Mouse (Mus musculus) neural tube, embryonic 11.5 days (tissue): Measurements from ENCODE around the gene Atp6v0a4. TPM values are rescaled to one million over a fixed set of nuclear protein-coding genes. Genes with fewer than 3 reads are reported as not detected.

Experiments
- ATAC-seq: fragments of 200-750 bp; cut with Nextera tagmentation; 2 replicates; pipeline ENCODE4 v1.8.0; 2017; ENCODE audit warnings: moderate number of reproducible peaks, mild to moderate bottlenecking, moderate TSS enrichment, moderate library complexity; ENCODE audit not compliant: insufficient read depth, low FRiP score, low TSS enrichment
- DNase-seq: peaks from one replicate; pipeline ENCODE4 v3.0.0-alpha.2; 2015; ENCODE audit warnings: low spot score
- H3K27ac ChIP-seq: fragments of 300-500 bp; sonication (generic); 2 replicates; pipeline ENCODE4 v1.5.1; 2014; ENCODE audit warnings: low read depth, mild to moderate bottlenecking, low read length
- H3K27me3 ChIP-seq: fragments of 300-500 bp; sonication (generic); 2 replicates; pipeline ENCODE4 v1.6.1; 2014; ENCODE audit warnings: mild to moderate bottlenecking, low read length, mixed read lengths; ENCODE audit not compliant: control insufficient read depth, insufficient read depth
- H3K36me3 ChIP-seq: fragments of 300-500 bp; sonication (generic); 2 replicates; pipeline ENCODE4 v1.6.1; 2014; ENCODE audit warnings: mild to moderate bottlenecking, low read length, moderate library complexity, mixed read lengths; ENCODE audit not compliant: control insufficient read depth, insufficient read depth
- H3K4me1 ChIP-seq: fragments of 300-500 bp; sonication (generic); 2 replicates; pipeline ENCODE4 v1.6.1; 2014; ENCODE audit warnings: low read length, mixed read lengths; ENCODE audit not compliant: control insufficient read depth, insufficient read depth
- H3K4me2 ChIP-seq: fragments of 300-500 bp; sonication (generic); 2 replicates; pipeline ENCODE4 v1.6.1; 2014; ENCODE audit warnings: low read depth, mild to moderate bottlenecking, moderate library complexity
- H3K4me3 ChIP-seq: fragments of 300-500 bp; sonication (generic); 2 replicates; pipeline ENCODE4 v1.5.1; 2014; ENCODE audit warnings: low read depth, low read length
- H3K9ac ChIP-seq: fragments of 300-500 bp; sonication (generic); 2 replicates; pipeline ENCODE4 v1.6.1; 2014; ENCODE audit warnings: mild to moderate bottlenecking, low read length
- H3K9me3 ChIP-seq: fragments of 300-500 bp; sonication (generic); 2 replicates; pipeline ENCODE4 v1.6.1; 2016; ENCODE audit warnings: low read length; ENCODE audit not compliant: control insufficient read depth
- whole genome bisulfite sequencing: fragments of 180-500 bp; shearing (Covaris S2); extraction: QIAGEN DNeasy Blood & Tissue Kit; methylation state at CpG from one replicate; pipeline ENCODE4 v1.1.7; 2014; 5-methylcytosine and 5-hydroxymethylcytosine counted together
- polyA plus RNA-seq: library from polyadenylated mRNA; unstranded; fragments of >200 nt; fragmentation: Nextera tagmentation; extraction: Ambion mirVana; gene quantifications from 2 replicates; pipeline ENCODE4 v1.2.1, GENCODE M21; 2014

The Atp6v0a4 gene
- polyA plus RNA-seq, 1 experiment from 2014 or later, result not detected

DNA sequence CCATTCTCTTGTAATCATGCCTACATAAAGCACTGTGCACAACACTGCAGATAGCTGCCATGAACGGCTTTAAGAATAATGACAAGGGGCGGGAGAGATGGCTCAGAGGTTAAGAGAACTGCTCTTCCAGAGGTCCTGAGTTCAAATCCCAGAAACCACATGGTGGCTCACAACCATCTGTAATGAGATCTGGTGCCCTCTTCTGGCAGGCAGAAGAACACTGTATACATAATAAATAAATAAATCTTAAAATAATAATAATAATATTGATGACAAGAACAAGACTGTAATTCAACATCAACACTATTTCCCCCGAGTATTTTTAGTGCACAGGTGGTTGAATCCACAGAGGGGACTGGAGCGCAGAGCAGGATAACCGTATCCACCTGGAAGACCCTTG is 31.8 kb upstream of the Atp6v0a4 start:
- Histone ChIP-seq H3K36me3 (peaks cover 3% of the 10 kb centered on the region; the same call in 1 of the 2 replicates), H3K27me3 (no peaks in the 10 kb centered on the region), H3K4me3 (no peak overlapping the region), H3K4me1 (0 out of 2 replicates have a peak, but pooled peaks cover 8% of the 10 kb centered on the region), H3K4me2 (no peak overlapping the region), H3K9ac (no peak overlapping the region), H3K9me3 (no peaks in the 10 kb centered on the region), H3K27ac (no peak overlapping the region)
- 90% methylated on average over 5 of the region's 5 CpGs for WGBS
- ATAC-seq (no peak), DNase-seq (no peak)

DNA sequence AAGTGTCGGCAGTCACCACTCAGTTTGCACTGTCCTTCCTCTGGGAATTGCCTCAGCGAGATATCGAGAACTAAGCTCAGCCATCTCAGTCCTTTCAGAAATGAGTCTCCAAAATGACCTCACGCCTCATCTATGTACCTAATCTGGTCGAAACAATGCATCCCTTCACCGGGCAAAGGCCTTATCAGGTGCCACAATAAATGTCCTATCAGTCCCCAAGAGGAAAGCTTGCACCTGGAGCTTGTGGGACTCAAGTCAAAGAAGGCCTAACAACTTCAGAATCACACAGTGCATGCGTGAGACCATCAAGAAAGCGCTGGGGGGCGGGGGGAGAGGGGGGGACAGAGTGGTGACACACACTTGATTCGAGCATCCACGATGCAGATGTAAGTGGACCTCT is 27.9 kb upstream of the Atp6v0a4 start:
- H3K4me3 ChIP-seq, result no peak overlapping the region
- ATAC-seq (no peak), DNase-seq (no peak)
- H3K27ac ChIP-seq, result no peak overlapping the region
- H3K27me3 ChIP-seq, result no peaks in the 10 kb centered on the region
- 93% methylated on average over 11 of the region's 11 CpGs for WGBS
- H3K9ac ChIP-seq, result no peak overlapping the region
- no peak overlapping the region for H3K4me2 ChIP-seq
- peaks cover 5% of the 10 kb centered on the region for H3K36me3 ChIP-seq
- H3K9me3 ChIP-seq, result no peaks in the 10 kb centered on the region
- H3K4me1 ChIP-seq, result no peaks in the 10 kb centered on the region

DNA sequence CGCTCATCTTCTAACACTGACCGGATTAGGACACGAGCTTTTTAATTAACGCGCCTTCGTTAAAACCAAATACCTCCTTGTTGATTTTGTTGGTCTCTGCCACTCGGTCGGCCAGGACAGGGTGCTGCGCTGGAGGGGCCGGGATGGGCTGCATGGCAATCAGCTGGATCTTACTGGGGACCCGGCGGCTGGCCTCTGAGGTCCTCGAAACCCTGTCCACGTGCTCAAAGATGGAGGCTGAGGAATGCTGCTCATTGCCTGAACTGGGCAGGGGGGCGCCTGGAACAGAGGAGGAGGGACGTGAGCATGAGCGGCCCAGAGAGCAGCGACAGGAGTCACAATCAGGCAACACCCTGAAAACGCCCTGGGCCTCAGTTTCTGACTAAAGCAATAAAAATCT is 25.1 kb upstream of the Atp6v0a4 start:
- Histone ChIP-seq H3K36me3 (peaks cover 7% of the 10 kb centered on the region), H3K9me3 (no peaks in the 10 kb centered on the region), H3K4me1 (no peaks in the 10 kb centered on the region), H3K27me3 (no peaks in the 10 kb centered on the region), H3K27ac (no peak overlapping the region), H3K4me2 (no peak overlapping the region), H3K4me3 (no peak overlapping the region), H3K9ac (no peak overlapping the region)
- 92% methylated on average over 19 of the region's 19 CpGs for WGBS
- no peak for ATAC-seq
- no peak for DNase-seq

DNA sequence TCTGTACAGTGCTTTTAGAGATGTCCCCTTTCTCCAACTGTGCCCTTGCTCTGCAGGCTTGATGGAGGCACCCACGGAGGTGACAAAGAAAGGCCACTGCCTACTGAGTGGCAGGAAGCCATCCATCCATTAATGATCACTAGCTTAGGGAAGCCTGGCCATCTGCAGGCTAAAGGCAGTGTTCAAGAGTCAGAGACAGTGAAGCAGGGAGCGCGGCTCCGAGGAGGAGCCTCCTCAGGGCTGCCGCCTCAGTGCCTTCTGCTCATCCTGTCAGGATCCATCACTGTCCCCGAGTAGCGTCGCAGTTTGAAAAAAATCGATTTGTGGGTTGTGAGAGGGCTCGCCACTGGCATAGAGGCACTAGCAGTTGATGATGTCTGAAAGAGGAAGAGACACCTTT is 24.2 kb upstream of the Atp6v0a4 start:
- no peak for ATAC-seq
- no peak for DNase-seq
- H3K36me3 ChIP-seq, result peaks cover 7% of the 10 kb centered on the region
- H3K27me3 ChIP-seq, result no peaks in the 10 kb centered on the region
- WGBS, result 88% methylated on average over 10 of the region's 10 CpGs
- no peaks in the 10 kb centered on the region for H3K4me1 ChIP-seq
- H3K9me3 ChIP-seq, result no peaks in the 10 kb centered on the region
- no peak overlapping the region for H3K9ac ChIP-seq
- no peak overlapping the region for H3K27ac ChIP-seq
- H3K4me2 ChIP-seq, result no peak overlapping the region
- H3K4me3 ChIP-seq, result no peak overlapping the region

DNA sequence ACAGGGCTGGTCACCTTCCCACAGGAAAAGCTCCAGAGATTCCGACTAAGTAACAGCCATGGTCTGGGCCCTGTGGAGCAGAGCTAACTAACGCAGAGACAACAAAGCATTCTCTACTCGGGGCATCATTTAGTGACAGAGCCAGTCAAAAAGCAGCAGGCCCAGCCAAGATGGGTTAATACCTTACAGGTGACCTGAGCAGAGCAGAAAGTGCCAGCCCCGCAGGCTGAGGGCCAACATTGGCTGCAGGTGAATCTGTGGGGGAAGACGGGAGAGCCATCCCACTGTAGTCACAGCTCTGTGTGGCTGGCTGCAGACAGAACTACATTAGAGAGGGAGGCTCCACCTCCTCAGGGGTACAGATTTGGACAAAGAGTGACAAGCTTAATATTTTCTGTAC is 22.9 kb upstream of the Atp6v0a4 start:
- Histone ChIP-seq H3K4me1 (no peaks in the 10 kb centered on the region), H3K36me3 (peaks cover 10% of the 10 kb centered on the region), H3K9me3 (no peaks in the 10 kb centered on the region), H3K4me3 (no peak overlapping the region), H3K27ac (no peak overlapping the region), H3K4me2 (no peak overlapping the region), H3K9ac (no peak overlapping the region), H3K27me3 (no peaks in the 10 kb centered on the region)
- ATAC-seq, result no peak
- WGBS, result 89% methylated on average over 5 of the region's 5 CpGs
- no peak for DNase-seq

DNA sequence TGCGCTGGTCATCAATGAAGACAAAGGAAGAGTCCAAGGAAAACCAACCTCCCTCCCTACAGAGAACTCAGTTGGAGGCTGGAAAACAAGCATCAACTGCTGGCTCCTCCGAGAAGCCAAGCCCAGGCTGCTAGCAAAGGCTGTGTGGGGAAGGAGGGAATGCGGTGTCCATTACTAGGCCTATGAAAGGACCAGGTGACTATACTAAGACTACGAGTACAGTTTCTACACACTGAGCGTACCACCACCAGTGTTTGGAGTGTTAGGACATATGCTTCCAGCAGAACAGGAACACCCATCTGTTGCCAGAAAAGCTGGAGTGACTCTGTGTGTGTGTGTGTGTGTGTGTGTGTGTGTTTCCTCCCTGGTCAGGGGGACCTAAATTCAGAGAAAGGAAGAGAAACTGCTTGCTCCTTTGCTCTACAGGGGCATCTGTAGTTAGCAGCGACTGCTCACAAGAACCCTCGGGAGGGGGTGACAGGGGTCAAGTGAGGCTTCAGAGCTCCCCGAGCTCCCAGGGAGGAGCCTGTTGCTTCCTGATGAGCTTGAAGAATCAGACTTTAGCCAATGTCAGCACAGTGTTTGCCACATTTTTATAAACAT is 21.2 kb upstream of the Atp6v0a4 start:
- H3K9ac ChIP-seq, result no peak overlapping the region
- H3K4me2 ChIP-seq, result no peak overlapping the region
- H3K27ac ChIP-seq, result no peak overlapping the region
- DNase-seq, result no peak
- no peaks in the 10 kb centered on the region for H3K9me3 ChIP-seq
- no peak overlapping the region for H3K4me3 ChIP-seq
- peaks cover 12% of the 10 kb centered on the region for H3K36me3 ChIP-seq
- ATAC-seq, result no peak
- 65% methylated on average over 8 of the region's 8 CpGs for WGBS
- H3K27me3 ChIP-seq, result no peaks in the 10 kb centered on the region
- H3K4me1 ChIP-seq, result no peaks in the 10 kb centered on the region

DNA sequence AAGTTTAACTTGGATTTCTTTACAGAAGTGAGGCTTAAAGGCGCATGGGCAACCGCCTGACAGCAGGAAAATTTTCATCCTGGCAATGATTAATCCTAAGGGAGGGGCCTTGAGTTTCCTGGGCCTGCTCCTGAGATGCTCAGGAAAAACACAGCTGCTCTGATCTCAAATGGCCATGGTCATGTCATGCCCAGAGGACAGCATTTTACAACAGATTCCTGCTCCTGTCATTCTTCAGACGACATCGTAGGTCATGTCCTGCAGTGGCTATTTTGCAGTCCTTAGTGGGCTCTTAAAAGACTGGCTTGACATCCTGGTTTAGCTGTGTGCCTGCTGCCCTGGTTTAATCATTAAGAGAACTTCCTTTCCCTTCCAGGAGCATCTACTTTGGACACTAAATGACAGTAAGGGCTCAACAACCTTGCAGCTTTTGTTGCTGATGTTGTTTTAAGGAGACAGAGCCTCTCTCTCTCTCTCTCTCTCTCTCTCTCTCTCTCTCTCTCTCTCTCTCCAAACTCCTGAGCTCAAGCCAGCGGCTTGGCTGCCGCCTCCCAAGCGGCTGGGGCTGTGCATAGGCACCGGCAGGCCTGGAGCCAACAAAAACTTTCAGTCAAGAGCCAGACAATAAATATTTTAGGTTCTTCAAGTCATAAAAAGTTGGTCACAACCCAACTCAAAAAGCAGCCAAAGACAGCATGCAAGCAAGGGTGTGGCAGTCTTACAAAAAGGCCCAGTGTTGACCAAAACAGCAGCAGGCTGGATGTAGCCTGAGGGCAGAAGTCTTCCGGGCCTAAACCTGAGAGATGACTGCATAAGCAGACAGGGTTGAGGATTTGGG is 20.0 kb upstream of the Atp6v0a4 start:
- Histone ChIP-seq H3K27ac (no peak overlapping the region), H3K4me1 (no peaks in the 10 kb centered on the region), H3K9me3 (no peaks in the 10 kb centered on the region), H3K27me3 (no peaks in the 10 kb centered on the region), H3K4me2 (no peak overlapping the region), H3K4me3 (no peak overlapping the region), H3K36me3 (peaks cover 12% of the 10 kb centered on the region), H3K9ac (no peak overlapping the region)
- ATAC-seq (no peak), DNase-seq (no peak)
- WGBS, result 60% methylated on average over 9 of the region's 9 CpGs

DNA sequence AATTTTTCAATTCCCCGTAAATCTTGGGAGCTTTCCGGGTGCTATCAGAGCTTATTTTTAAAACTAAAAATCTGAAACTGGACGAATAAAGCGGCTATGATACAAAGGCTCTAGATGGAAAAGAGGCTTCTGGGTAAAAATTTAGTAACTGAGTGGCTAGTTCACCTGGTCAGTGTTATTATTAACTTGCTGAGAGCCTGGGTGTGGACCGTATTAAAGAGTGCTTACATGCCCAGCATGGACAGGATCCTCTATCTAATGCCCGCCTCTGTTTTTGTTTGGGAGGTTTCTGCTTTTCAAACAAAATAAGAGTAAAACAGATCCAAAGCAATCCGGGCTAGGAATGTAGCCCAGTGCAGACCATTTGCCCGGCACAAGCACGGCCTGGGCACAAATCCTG is 16.0 kb upstream of the Atp6v0a4 start:
- no peaks in the 10 kb centered on the region for H3K9me3 ChIP-seq
- no peak overlapping the region for H3K27ac ChIP-seq
- no peaks in the 10 kb centered on the region for H3K27me3 ChIP-seq
- no peak overlapping the region for H3K4me2 ChIP-seq
- 91% methylated on average over 9 of the region's 9 CpGs for WGBS
- DNase-seq (no peak), ATAC-seq (no peak)
- H3K4me1 ChIP-seq, result no peaks in the 10 kb centered on the region
- peaks cover 9% of the 10 kb centered on the region for H3K36me3 ChIP-seq
- H3K9ac ChIP-seq, result no peak overlapping the region
- H3K4me3 ChIP-seq, result no peak overlapping the region

DNA sequence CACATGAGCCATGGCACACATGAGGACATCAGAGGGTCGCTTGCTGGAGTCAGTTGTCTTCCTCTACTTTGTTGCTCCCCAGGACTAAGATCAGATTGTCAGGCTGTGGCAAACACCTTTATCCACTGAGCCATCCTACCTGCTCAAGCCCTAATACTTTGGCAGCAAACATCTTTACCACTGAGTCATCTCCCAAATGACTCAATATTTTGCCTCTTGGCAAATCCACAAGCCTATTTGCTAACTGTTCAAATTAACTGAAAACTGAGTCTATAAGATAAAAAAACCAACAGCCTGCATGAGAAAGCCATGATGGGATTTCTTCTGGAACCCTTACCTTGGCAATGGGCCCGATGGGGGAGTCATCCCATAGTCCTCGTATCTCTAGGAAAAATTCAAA is 14.7 kb upstream of the Atp6v0a4 start:
- peaks cover 11% of the 10 kb centered on the region for H3K36me3 ChIP-seq
- no peak for DNase-seq
- ATAC-seq, result no peak
- WGBS, result 91% methylated on average over 3 of the region's 3 CpGs
- no peaks in the 10 kb centered on the region for H3K9me3 ChIP-seq
- H3K9ac ChIP-seq, result no peak overlapping the region
- H3K4me2 ChIP-seq, result no peak overlapping the region
- no peak overlapping the region for H3K4me3 ChIP-seq
- H3K4me1 ChIP-seq, result no peaks in the 10 kb centered on the region
- no peaks in the 10 kb centered on the region for H3K27me3 ChIP-seq
- H3K27ac ChIP-seq, result no peak overlapping the region
